Mouse (Mus musculus) small intestine, adult 2 months (tissue): ENCODE results near the gene Prkg1.

ENCODE experiments used
- CTCF ChIP-seq: fragments of 200-500 bp; IDR thresholded peaks from 2 replicates; pipeline ENCODE4 v1.5.1; 2012; ENCODE audit warnings: low read depth, mild to moderate bottlenecking, control low read depth, inconsistent platforms, low read length, moderate library complexity, mixed read lengths; ENCODE audit not compliant: insufficient replicate concordance, insufficient read length; ENCODE audit errors: extremely low read depth
- POLR2A ChIP-seq: fragments of 200-500 bp; IDR thresholded peaks from 2 replicates; pipeline ENCODE4 v1.6.1; 2012; ENCODE audit warnings: low read depth, mild to moderate bottlenecking, control low read depth, inconsistent platforms, low read length, moderate library complexity

GRCm38 (mm10) chr19:30889851-30890250, 875.0 kb downstream of the Prkg1 start:
- TF ChIP-seq CTCF, result no peak
- no peak for TF ChIP-seq POLR2A
